In genomic region chr3:9895396-9896135, GRCm38 (mm10) we compare ENCODE assay signal across 18 mouse cellular contexts.
A peak's percentile ranks its signal among the peaks of the same experiment; 100 is the strongest.
DNase-seq lines count a peak whose midpoint lies in the region; ATAC-seq and TF ChIP-seq lines count a peak whose summit lies in the region.
"Had no signal": no experiment of that assay in that cellular context is flagged by ENCODE, and none has a peak within 500 bp of the region (broad histone marks: within the 10 kb centered on the region; RNA-seq: fewer than 3 reads in every experiment).

No protein-coding gene starts in this region.

- H3K27ac ChIP-seq in kidney, embryonic 15.5 days: no peak overlapping the region
- H3K27ac ChIP-seq in hindbrain, postnatal 0 days: no peak overlapping the region
- H3K27ac ChIP-seq: embryonic facial prominence, embryonic 13.5 days; heart, adult 2 months; limb, embryonic 15.5 days; lung, embryonic 15.5 days; macrophage had no signal

- H3K9ac ChIP-seq in kidney, embryonic 15.5 days: no peak overlapping the region
- no peak overlapping the region for H3K9ac ChIP-seq in hindbrain, postnatal 0 days (replicated peaks; ENCODE audit: low read length)
- H3K9ac ChIP-seq: embryonic facial prominence, embryonic 13.5 days; forebrain, postnatal 0 days; limb, embryonic 15.5 days; lung, embryonic 15.5 days had no signal

- H3K4me3 ChIP-seq in kidney, embryonic 15.5 days (replicated peaks): no peak overlapping the region
- no peak overlapping the region for H3K4me3 ChIP-seq in hindbrain, postnatal 0 days (ENCODE audit: low read length)
- H3K4me3 ChIP-seq: embryonic facial prominence, embryonic 13.5 days; heart, adult 2 months; limb, embryonic 15.5 days; lung, embryonic 15.5 days had no signal

- 88% methylated on average over 11 of the region's 11 CpGs for WGBS in kidney, embryonic 15.5 days
- 89% methylated on average over 11 of the region's 11 CpGs for WGBS in hindbrain, postnatal 0 days

- H3K27me3 ChIP-seq in kidney, embryonic 15.5 days: no peaks in the 10 kb centered on the region
- no peaks in the 10 kb centered on the region for H3K27me3 ChIP-seq in hindbrain, postnatal 0 days (ENCODE audit: insufficient read depth, low read length)
- H3K27me3 ChIP-seq: embryonic facial prominence, embryonic 13.5 days; limb, embryonic 15.5 days; lung, embryonic 15.5 days had no signal

- H3K9me3 ChIP-seq in kidney, embryonic 15.5 days (replicated peaks): no peaks in the 10 kb centered on the region
- H3K9me3 ChIP-seq in hindbrain, postnatal 0 days (ENCODE audit: low read length): no peaks in the 10 kb centered on the region
- H3K9me3 ChIP-seq: embryonic facial prominence, embryonic 13.5 days; limb, embryonic 15.5 days; lung, embryonic 15.5 days had no signal

- H3K4me2 ChIP-seq in kidney, embryonic 15.5 days: no peak overlapping the region
- no peak overlapping the region for H3K4me2 ChIP-seq in hindbrain, postnatal 0 days (ENCODE audit: low read depth, low read length)
- H3K4me2 ChIP-seq: embryonic facial prominence, embryonic 13.5 days; limb, embryonic 15.5 days; lung, embryonic 15.5 days had no signal

- ATAC-seq in hematopoietic stem cell, adult 5-6 weeks (replicated peaks in 1 of 2; ENCODE audit: insufficient read depth in 1 of 2, low FRiP score in 2 of 2, low TSS enrichment in 1 of 2, low read depth in 1 of 2, poor library complexity in 2 of 2, severe bottlenecking in 2 of 2): peak; percentile 41 to 57; a peak in 2 of 4 replicates
- peak; percentile 74 for ATAC-seq in neutrophil, adult 5-6 weeks (ENCODE audit: extremely low read depth, insufficient number of reproducible peaks, low FRiP score, poor library complexity, severe bottlenecking)
- no peak for ATAC-seq in kidney, embryonic 15.5 days (replicated peaks; ENCODE audit: low FRiP score)
- ATAC-seq in hindbrain, postnatal 0 days: no peak
- ATAC-seq: intestine, postnatal 0 days had no signal

- TF ChIP-seq CTCF in hindbrain, postnatal 0 days (IDR thresholded peaks at IDR 0.05; ENCODE audit: low read depth): no peak

- peak; percentile 72 to 76 for DNase-seq in spleen, postnatal 36 days (ENCODE audit: low spot score in 2 of 2)
- DNase-seq in spleen, postnatal 14 days (ENCODE audit: low spot score in 2 of 2): no peak
- DNase-seq in frontal cortex, postnatal 25 days (ENCODE audit: low spot score in 2 of 2): no peak
- DNase-seq in hindbrain, postnatal 0 days (ENCODE audit: low spot score): no peak
- DNase-seq: adrenal gland, adult 8-10 months; cerebellum, adult 8-10 months; forebrain, postnatal 0 days; heart, adult 2 months; kidney, postnatal 14 days; midbrain, embryonic 14.5 days had no signal

- H3K36me3 ChIP-seq in kidney, embryonic 15.5 days: no peaks in the 10 kb centered on the region
- no peaks in the 10 kb centered on the region for H3K36me3 ChIP-seq in hindbrain, postnatal 0 days (ENCODE audit: insufficient read depth, low read length)
- H3K36me3 ChIP-seq: embryonic facial prominence, embryonic 13.5 days; limb, embryonic 15.5 days; lung, embryonic 15.5 days had no signal

- no peaks in the 10 kb centered on the region for H3K4me1 ChIP-seq in kidney, embryonic 15.5 days
- no peaks in the 10 kb centered on the region for H3K4me1 ChIP-seq in hindbrain, postnatal 0 days (ENCODE audit: insufficient read depth, low read length)
- H3K4me1 ChIP-seq: embryonic facial prominence, embryonic 13.5 days; limb, embryonic 15.5 days; lung, embryonic 15.5 days had no signal

Comparison
In these comparisons a context has a peak if more than half of its experiments do, and no peak if none do; other contexts are left out.
1. DNase-seq: peak in spleen, postnatal 36 days (2 of 2); none in spleen, postnatal 14 days (0 of 2), frontal cortex, postnatal 25 days (0 of 2) and hindbrain, postnatal 0 days (single experiment).
2. ATAC-seq: peak in hematopoietic stem cell, adult 5-6 weeks (2 of 2) and neutrophil, adult 5-6 weeks (single experiment); none in kidney, embryonic 15.5 days (single experiment) and hindbrain, postnatal 0 days (single experiment).